Mouse (Mus musculus) hindbrain, embryonic 11.5 days (tissue): ENCODE data around the gene Spdye4a. TPM values are rescaled to one million over a fixed set of nuclear protein-coding genes. Genes with fewer than 3 reads are reported as not detected.
"Not testable (repeated sequence)": the region's sequence is repeated elsewhere in the genome, so short reads cannot be mapped to it uniquely, and the experiment has no call there.

Experiments
- ATAC-seq: fragments of 200-750 bp; cut with Nextera tagmentation; 2 replicates; pipeline ENCODE4 v1.8.0; 2017; ENCODE audit warnings: mild to moderate bottlenecking, moderate TSS enrichment, moderate library complexity; ENCODE audit not compliant: low FRiP score
- DNase-seq: peaks from one replicate; pipeline ENCODE4 v3.0.0-alpha.2; 2015; ENCODE audit warnings: low spot score
- H3K27ac ChIP-seq: fragments of 300-500 bp; sonication (generic); 2 replicates; pipeline ENCODE4 v1.5.1; 2014; ENCODE audit warnings: mild to moderate bottlenecking, low read depth, low read length
- H3K27me3 ChIP-seq: fragments of 300-500 bp; sonication (generic); 2 replicates; pipeline ENCODE4 v1.6.1; 2014; ENCODE audit warnings: mild to moderate bottlenecking, low read length, moderate library complexity, mixed read lengths; ENCODE audit not compliant: control insufficient read depth, insufficient read depth
- H3K36me3 ChIP-seq: fragments of 300-500 bp; sonication (generic); 2 replicates; pipeline ENCODE4 v1.6.1; 2014; ENCODE audit warnings: mild to moderate bottlenecking, low read length, moderate library complexity, mixed read lengths; ENCODE audit not compliant: control insufficient read depth, insufficient read depth
- H3K4me1 ChIP-seq: fragments of 300-500 bp; sonication (generic); replicated peaks from 2 replicates; pipeline ENCODE4 v1.6.1; 2014; ENCODE audit warnings: low read length, mixed read lengths; ENCODE audit not compliant: control insufficient read depth, insufficient read depth
- H3K4me2 ChIP-seq: fragments of 300-500 bp; sonication (generic); replicated peaks from 2 replicates; pipeline ENCODE4 v1.6.1; 2014; ENCODE audit warnings: mild to moderate bottlenecking, low read depth, low read length
- H3K4me3 ChIP-seq: fragments of 300-500 bp; sonication (generic); 2 replicates; pipeline ENCODE4 v1.5.1; 2014; ENCODE audit warnings: low read depth, low read length
- H3K9ac ChIP-seq: fragments of 300-500 bp; sonication (generic); 2 replicates; pipeline ENCODE4 v1.6.1; 2014; ENCODE audit warnings: low read depth, low read length
- H3K9me3 ChIP-seq: fragments of 300-500 bp; sonication (generic); 2 replicates; pipeline ENCODE4 v1.6.1; 2016; ENCODE audit warnings: low read length; ENCODE audit not compliant: control insufficient read depth
- WGBS: fragments of 180-500 bp; shearing (Covaris S2); extraction: QIAGEN DNeasy Blood & Tissue Kit; methylation state at CpG from one replicate; pipeline ENCODE4 v1.1.7; 2014; 5-methylcytosine and 5-hydroxymethylcytosine counted together
- polyA plus RNA-seq: library from polyadenylated mRNA; unstranded; fragments of >200 nt; fragmentation: Nextera tagmentation; extraction: Ambion mirVana; gene quantifications from 2 replicates; pipeline ENCODE4 v1.2.1, GENCODE M21; 2014

Gene Spdye4a
- polyA plus RNA-seq, 1 experiment from 2014 or later = not detected

GRCm38 (mm10) chr5:143213832-143214231 is 12.9 kb downstream of the Spdye4a start:
- ATAC-seq = no peak
- peaks cover under 1% of the 10 kb centered on the region; the same call in 1 of the 2 replicates for H3K9me3 ChIP-seq
- 90% methylated on average over 2 of the region's 2 CpGs for WGBS

GRCm38 (mm10) chr5:143205015-143205414 is 21.7 kb downstream of the Spdye4a start:
- no peaks in the 10 kb centered on the region for H3K36me3 ChIP-seq

More at GRCm38 (mm10) chr5:143213832-143214231, 12.9 kb downstream of the Spdye4a start:
- H3K4me1 ChIP-seq = no peaks in the 10 kb centered on the region
- H3K9ac ChIP-seq = no peak overlapping the region
- H3K4me3 ChIP-seq = no peak overlapping the region
- DNase-seq = no peak
- H3K36me3 ChIP-seq = no peaks in the 10 kb centered on the region
- H3K27ac ChIP-seq = no peak overlapping the region
- no peaks in the 10 kb centered on the region for H3K27me3 ChIP-seq
- no peak overlapping the region for H3K4me2 ChIP-seq

GRCm38 (mm10) chr5:143196506-143196905 is 30.2 kb downstream of the Spdye4a start:
- Histone ChIP-seq H3K4me1 (no peaks in the 10 kb centered on the region), H3K4me2 (no peak overlapping the region), H3K9me3 (no peaks in the 10 kb centered on the region), H3K27me3 (no peaks in the 10 kb centered on the region), H3K4me3 (no peak overlapping the region), H3K9ac (no peak overlapping the region), H3K27ac (no peak overlapping the region), H3K36me3 (no peaks in the 10 kb centered on the region)
- no peak for DNase-seq
- WGBS = 85% methylated on average over 4 of the region's 4 CpGs
- no peak for ATAC-seq

More at GRCm38 (mm10) chr5:143205015-143205414, 21.7 kb downstream of the Spdye4a start:
- H3K9me3 ChIP-seq = peaks cover 4% of the 10 kb centered on the region; the same call in 1 of the 2 replicates
- no peak overlapping the region for H3K9ac ChIP-seq
- 71% methylated on average over 3 of the region's 3 CpGs for WGBS
- no peaks in the 10 kb centered on the region for H3K4me1 ChIP-seq
- no peak overlapping the region for H3K27ac ChIP-seq
- DNase-seq (no peak), ATAC-seq (no peak)
- H3K27me3 ChIP-seq = no peaks in the 10 kb centered on the region
- no peak overlapping the region for H3K4me2 ChIP-seq
- no peak overlapping the region for H3K4me3 ChIP-seq

- ATAC-seq = no peak
- DNase-seq = no peak
- Histone ChIP-seq H3K9ac (no peak overlapping the region), H3K4me3 (no peak overlapping the region), H3K9me3 (no peaks in the 10 kb centered on the region), H3K36me3 (no peaks in the 10 kb centered on the region), H3K27me3 (no peaks in the 10 kb centered on the region), H3K4me2 (no peak overlapping the region), H3K27ac (no peak overlapping the region), H3K4me1 (no peaks in the 10 kb centered on the region)
- 83% methylated on average over 2 of the region's 2 CpGs for WGBS
Observed at GRCm38 (mm10) chr5:143195166-143195565, 31.5 kb downstream of the Spdye4a start.

DNA sequence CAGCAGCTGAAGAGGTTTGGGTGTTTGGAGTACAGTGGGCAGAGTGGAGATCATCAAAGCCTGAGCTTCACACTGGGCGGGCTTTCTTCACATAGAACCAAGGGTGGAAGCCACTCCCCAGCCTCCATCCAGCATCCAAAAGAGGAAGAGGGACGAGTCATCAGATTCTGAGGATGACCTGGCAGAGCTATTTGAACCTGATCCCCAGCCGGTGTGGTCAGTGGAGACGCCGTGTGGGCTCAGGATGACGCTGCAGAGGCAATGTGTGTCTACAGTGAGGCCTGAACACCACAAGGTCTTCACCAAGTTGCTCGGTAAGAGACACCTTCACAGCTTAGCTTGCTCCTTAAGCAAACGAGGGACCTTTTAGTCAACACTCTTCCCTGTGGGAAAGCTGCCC is 31.9 kb downstream of the Spdye4a start:
- H3K4me2 ChIP-seq, H3K4me1 ChIP-seq, H3K36me3 ChIP-seq, H3K9me3 ChIP-seq, H3K4me3 ChIP-seq, H3K9ac ChIP-seq, H3K27me3 ChIP-seq, DNase-seq, H3K27ac ChIP-seq, ATAC-seq: not testable (repeated sequence)
- WGBS = 76% methylated on average over 8 of the region's 8 CpGs

- WGBS = 92% methylated on average over 8 of the region's 8 CpGs
- DNase-seq = no peak
- Histone ChIP-seq H3K4me2 (no peak overlapping the region), H3K36me3 (no peaks in the 10 kb centered on the region), H3K4me3 (no peak overlapping the region), H3K9me3 (no peaks in the 10 kb centered on the region), H3K9ac (no peak overlapping the region), H3K27ac (no peak overlapping the region), H3K27me3 (no peaks in the 10 kb centered on the region), H3K4me1 (no peaks in the 10 kb centered on the region)
- no peak for ATAC-seq
Observed at GRCm38 (mm10) chr5:143192806-143193205, 33.9 kb downstream of the Spdye4a start.

DNA sequence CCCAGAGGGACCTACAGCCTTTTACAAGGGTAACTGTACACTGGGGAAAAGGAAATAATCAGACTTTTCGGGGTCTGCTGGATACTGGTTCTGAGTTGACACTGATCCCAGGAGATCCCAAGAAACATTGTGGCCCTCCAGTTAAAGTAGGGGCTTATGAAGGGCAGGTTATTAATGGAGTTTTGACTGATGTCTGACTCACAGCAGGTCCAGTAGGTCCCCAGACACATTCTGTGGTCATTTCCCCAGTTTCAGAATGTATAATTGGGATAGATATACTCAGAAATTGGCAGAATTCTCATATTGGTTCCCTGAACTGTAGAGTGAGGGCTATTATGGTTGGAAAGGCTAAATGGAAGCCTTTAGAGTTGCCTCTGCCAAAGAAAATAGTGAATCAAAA is 38.7 kb downstream of the Spdye4a start:
- not testable (repeated sequence) for H3K9ac ChIP-seq, H3K4me1 ChIP-seq, H3K27ac ChIP-seq, ATAC-seq, H3K4me3 ChIP-seq, H3K27me3 ChIP-seq, DNase-seq, H3K9me3 ChIP-seq, H3K36me3 ChIP-seq, H3K4me2 ChIP-seq
- no CpG with 5 or more reads among the region's 1 CpGs for whole genome bisulfite sequencing

DNA sequence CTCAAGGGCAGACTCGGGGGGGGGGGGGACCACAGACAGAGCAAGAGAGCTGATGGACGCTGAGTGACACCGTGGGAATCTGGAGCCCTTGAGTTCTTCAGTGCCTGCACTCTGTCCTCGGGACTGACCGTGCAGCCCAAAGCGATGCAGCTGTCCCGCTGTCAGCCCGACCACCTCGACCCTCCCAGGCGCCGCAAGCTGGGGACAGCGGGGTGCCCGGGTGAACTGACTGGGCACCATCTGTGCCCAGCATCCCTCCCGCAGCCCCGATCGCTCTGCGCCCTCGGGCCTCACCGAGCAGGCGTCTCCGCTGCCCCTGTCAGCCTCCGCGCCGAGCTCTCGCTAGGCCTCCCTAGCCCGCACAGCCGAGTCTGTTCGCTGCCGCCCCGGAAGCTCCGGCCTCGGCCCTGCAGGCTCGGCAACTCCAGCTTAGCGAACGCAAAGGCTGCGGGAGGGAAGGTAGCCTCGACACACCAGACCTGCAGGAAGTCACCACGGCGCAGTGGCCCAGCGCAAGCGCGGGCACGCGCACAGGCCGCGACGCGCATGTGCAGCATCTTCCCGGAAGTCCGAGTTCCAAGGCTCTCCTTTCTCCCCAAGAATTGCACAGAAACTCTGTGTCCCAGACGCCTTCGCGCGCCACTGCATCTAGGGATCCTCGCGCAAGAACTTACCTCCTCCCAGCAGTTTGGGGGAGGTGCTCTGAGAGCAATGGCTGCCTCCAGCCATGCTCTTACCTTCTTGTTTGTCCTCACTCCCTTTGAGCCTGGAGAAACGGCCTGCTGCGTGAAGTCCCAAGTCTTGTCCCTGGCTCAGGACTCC is 46.2 kb downstream of the Spdye4a start, which contains the start of the genes Rbak and Spdye4b:
TSS of gene Rbak (minus strand) at position 521 of the 822 bp plus-strand sequence.
TSS of gene Spdye4b (plus strand) at position 763 of the 822 bp plus-strand sequence.
- peak within 1 kb of the TSS; percentile 65 for H3K4me2 ChIP-seq
- H3K27me3 ChIP-seq = no peaks in the 10 kb centered on the region
- 0% methylated on average over 53 of the region's 58 CpGs for WGBS
- peak within 1 kb of the TSS; percentile 54 for H3K4me3 ChIP-seq
- peak; percentile 96 for ATAC-seq
- peak within 1 kb of the TSS; percentile 73 for H3K9ac ChIP-seq
- no peaks in the 10 kb centered on the region for H3K4me1 ChIP-seq
- peaks cover 6% of the 10 kb centered on the region; the same call in 1 of the 2 replicates for H3K36me3 ChIP-seq
- peak; percentile 95 for DNase-seq
- no peaks in the 10 kb centered on the region for H3K9me3 ChIP-seq
- H3K27ac ChIP-seq = peak within 1 kb of the TSS; percentile 58

DNA sequence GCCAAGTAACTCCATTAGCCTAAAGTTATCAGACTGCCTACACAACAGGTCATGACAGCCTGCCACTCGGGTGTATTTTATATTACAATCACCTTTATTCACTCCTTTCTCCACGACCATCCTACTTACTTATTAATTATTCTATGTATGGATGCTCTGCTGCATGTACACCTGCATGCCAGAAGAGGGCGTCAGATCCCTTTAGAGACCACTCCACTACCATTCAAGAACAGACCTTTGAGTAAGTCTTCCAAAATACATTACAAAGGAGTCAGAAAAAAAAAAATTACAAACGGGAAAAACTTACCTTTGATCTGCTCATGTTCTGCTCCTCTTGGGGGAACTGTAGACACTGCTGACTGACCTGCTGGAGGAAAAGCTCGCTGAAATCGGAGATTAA is 47.5 kb downstream of the Spdye4a start:
- Histone ChIP-seq H3K4me2 (no peak overlapping the region), H3K36me3 (peaks cover 15% of the 10 kb centered on the region), H3K4me3 (no peak overlapping the region), H3K27me3 (no peaks in the 10 kb centered on the region), H3K9ac (no peak overlapping the region), H3K27ac (no peak overlapping the region), H3K9me3 (no peaks in the 10 kb centered on the region), H3K4me1 (no peaks in the 10 kb centered on the region)
- DNase-seq = peak; percentile 31
- no peak for ATAC-seq
- 39% methylated on average over 6 of the region's 6 CpGs for WGBS
